Mouse (Mus musculus): ENCODE results near the gene Trio. TPM values are rescaled to one million over a fixed set of nuclear protein-coding genes. Genes with fewer than 3 reads are reported as not detected.

The Trio gene
- polyA plus RNA-seq, 1 experiment from 2014 or later: 38.1 TPM

DNA sequence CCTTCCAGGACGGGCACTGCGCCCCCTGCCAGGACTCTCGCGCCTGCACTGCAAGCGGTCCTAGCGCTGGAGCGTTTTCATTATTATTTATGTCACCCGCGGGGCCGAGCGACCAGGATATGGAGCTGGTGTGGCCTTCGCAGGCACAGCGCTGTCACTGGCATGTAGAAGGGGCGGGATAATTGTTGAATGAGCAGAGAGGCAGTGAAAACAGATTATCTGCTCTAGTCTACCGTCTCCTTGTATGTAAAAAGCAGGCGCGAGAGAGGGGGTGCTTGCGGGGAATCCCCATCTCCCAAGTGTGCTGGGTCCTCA is 476 bp upstream of the Trio start:
- no peak for ATAC-seq
- H3K4me3 ChIP-seq (ENCODE audit: low read depth, low read length): peak overlapping the region; percentile 95
- H3K27me3 ChIP-seq (replicated peaks; ENCODE audit: control insufficient read depth, insufficient read depth, low read length): no peaks in the 10 kb centered on the region
- H3K4me1 ChIP-seq (ENCODE audit: control insufficient read depth, insufficient read depth, low read length): peaks cover 29% of the 10 kb centered on the region
- no peak for DNase-seq (ENCODE audit: low spot score)
- no peaks in the 10 kb centered on the region for H3K36me3 ChIP-seq (ENCODE audit: control insufficient read depth, insufficient read depth, low read length)
- peak overlapping the region; percentile 90 for H3K4me2 ChIP-seq (ENCODE audit: low read length)
- H3K9me3 ChIP-seq (replicated peaks; ENCODE audit: control insufficient read depth, low read length): no peaks in the 10 kb centered on the region
- H3K9ac ChIP-seq (ENCODE audit: low read length): peak overlapping the region; percentile 59
- H3K27ac ChIP-seq (ENCODE audit: low read depth, low read length): peak overlapping the region; percentile 99
- 0% methylated on average over 18 of the region's 18 CpGs for WGBS

DNA sequence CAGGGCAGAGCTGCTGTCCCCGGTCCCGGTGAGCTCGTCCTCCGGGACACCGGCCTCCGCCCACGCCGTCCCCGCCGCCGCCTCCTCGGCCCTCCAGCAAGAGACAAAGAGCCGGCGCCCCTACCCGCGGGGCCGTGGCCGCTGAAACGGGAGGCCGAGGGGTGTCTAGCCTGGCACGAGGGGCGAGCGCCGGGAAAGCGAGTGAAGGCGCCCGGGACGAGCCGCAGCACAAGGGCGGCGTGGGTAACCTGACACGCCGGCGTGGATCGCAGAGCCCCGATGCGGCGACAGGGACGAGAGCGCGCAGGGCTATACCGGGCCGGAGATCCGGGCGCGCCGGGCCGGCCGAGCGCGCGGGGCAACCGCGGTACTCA is 696 bp downstream of the Trio start:
- peak; percentile 16 for ATAC-seq
- peak overlapping the region; percentile 90 for H3K4me2 ChIP-seq (ENCODE audit: low read length)
- H3K27me3 ChIP-seq (replicated peaks; ENCODE audit: control insufficient read depth, insufficient read depth, low read length): no peaks in the 10 kb centered on the region
- H3K9me3 ChIP-seq (replicated peaks; ENCODE audit: control insufficient read depth, low read length): no peaks in the 10 kb centered on the region
- H3K9ac ChIP-seq (ENCODE audit: low read length): peak overlapping the region; percentile 99
- DNase-seq (ENCODE audit: low spot score): peak; percentile 52
- peak overlapping the region; percentile 95 for H3K4me3 ChIP-seq (ENCODE audit: low read depth, low read length)
- H3K27ac ChIP-seq (ENCODE audit: low read depth, low read length): peak overlapping the region; percentile 99
- peaks cover 35% of the 10 kb centered on the region for H3K4me1 ChIP-seq (ENCODE audit: control insufficient read depth, insufficient read depth, low read length)
- H3K36me3 ChIP-seq (ENCODE audit: control insufficient read depth, insufficient read depth, low read length): no peaks in the 10 kb centered on the region
- WGBS: under 1% methylated on average over 47 of the region's 54 CpGs

DNA sequence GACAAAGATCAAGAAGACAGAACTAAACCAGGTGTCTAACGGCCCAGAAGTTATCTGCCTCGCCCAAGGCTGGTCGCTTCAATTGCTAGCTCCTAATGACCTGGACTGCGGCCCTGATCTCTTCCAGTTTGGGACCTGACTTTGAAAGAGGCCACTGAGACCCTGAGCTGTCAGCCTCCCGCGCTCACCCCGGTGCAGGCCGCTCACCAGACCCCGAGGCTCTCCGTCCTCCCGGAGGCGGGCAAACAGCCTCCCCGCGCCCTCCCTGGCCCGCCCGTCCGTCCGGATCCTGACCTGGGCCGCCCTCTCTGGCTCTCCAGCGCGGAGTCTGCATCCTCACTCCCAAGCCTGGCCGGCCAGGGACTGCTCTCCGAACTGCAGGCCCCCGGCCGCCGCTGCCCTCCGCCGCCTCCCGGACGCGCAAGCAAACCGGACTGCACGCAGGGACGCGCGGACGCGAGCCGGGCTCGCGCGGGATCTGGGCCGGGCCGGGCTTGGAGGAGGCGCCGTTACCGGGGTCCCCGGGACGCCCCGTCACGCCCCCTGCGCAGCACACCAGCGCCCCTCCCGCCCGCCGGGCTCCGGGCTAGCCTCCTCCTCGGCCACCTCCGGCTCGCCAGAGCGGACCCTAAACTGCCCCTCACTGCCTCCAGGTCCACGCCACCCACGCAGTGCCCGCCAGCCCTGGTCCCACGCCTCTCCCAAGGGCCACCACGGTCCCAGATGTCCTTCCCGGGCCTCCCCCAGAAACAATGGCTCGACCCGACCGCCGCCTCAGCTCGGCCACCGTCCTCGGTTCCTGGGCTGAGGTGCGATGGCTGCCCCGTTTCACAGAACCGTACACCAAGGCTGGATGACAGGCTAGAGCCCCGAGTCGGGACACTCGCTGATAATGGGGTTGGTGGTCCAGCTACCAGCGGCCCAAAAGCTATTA is 1.4 kb downstream of the Trio start:
- under 1% methylated on average over 77 of the region's 81 CpGs for WGBS
- H3K4me1 ChIP-seq (ENCODE audit: control insufficient read depth, insufficient read depth, low read length): peaks cover 35% of the 10 kb centered on the region

DNA sequence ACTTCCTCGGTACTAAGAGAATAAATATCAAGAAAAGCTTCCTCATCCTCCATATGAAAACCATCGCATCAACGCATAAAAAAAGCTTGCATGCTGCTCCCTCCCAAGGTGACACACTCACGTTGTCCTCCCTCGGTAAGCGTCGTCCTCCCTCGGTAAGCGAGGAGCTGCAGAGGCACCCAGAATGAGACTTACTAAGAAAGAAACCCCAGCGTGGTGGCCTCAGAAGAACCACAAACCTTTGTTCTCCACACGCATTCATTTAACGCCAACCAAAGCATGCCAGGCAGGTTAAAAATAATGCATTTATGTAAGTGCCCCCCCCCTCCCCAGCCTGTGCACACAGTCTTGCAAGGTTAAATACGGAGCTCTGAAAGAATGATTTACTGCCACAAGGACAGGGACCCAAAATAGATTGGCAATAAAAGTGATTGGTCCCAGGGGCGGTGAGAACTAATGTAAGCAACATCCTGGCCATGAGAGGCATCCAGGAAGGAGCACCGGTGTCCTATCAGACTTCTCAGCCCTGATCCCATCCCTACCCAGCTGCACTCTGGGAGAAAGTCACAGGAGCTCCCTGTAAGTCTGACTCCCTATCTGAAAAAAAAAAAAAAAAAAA is 3.9 kb downstream of the Trio start:
- Histone ChIP-seq H3K4me3 (ENCODE audit: low read depth, low read length) (no peak overlapping the region), H3K36me3 (ENCODE audit: control insufficient read depth, insufficient read depth, low read length) (no peaks in the 10 kb centered on the region), H3K9ac (ENCODE audit: low read length) (peak overlapping the region; percentile 41), H3K27me3 (replicated peaks; ENCODE audit: control insufficient read depth, insufficient read depth, low read length) (no peaks in the 10 kb centered on the region), H3K27ac (ENCODE audit: low read depth, low read length) (no peak overlapping the region), H3K4me2 (ENCODE audit: low read length) (peak overlapping the region; percentile 37), H3K4me1 (ENCODE audit: control insufficient read depth, insufficient read depth, low read length) (peaks cover 35% of the 10 kb centered on the region), H3K9me3 (replicated peaks; ENCODE audit: control insufficient read depth, low read length) (no peaks in the 10 kb centered on the region)
- no peak for DNase-seq (ENCODE audit: low spot score)
- ATAC-seq: no peak
- WGBS: 8% methylated on average over 15 of the region's 15 CpGs

More for the DNA sequence above, 1.4 kb downstream of the Trio start:
- H3K27me3 ChIP-seq (replicated peaks; ENCODE audit: control insufficient read depth, insufficient read depth, low read length): no peaks in the 10 kb centered on the region
- H3K27ac ChIP-seq (ENCODE audit: low read depth, low read length): peak overlapping the region; percentile 99
- no peaks in the 10 kb centered on the region for H3K9me3 ChIP-seq (replicated peaks; ENCODE audit: control insufficient read depth, low read length)
- no peaks in the 10 kb centered on the region for H3K36me3 ChIP-seq (ENCODE audit: control insufficient read depth, insufficient read depth, low read length)
- DNase-seq (ENCODE audit: low spot score): peak; percentile 57
- ATAC-seq: peak; percentile 40
- H3K9ac ChIP-seq (ENCODE audit: low read length): peak overlapping the region; percentile 99
- peak overlapping the region; percentile 90 for H3K4me2 ChIP-seq (ENCODE audit: low read length)
- H3K4me3 ChIP-seq (ENCODE audit: low read depth, low read length): peak overlapping the region; percentile 95

DNA sequence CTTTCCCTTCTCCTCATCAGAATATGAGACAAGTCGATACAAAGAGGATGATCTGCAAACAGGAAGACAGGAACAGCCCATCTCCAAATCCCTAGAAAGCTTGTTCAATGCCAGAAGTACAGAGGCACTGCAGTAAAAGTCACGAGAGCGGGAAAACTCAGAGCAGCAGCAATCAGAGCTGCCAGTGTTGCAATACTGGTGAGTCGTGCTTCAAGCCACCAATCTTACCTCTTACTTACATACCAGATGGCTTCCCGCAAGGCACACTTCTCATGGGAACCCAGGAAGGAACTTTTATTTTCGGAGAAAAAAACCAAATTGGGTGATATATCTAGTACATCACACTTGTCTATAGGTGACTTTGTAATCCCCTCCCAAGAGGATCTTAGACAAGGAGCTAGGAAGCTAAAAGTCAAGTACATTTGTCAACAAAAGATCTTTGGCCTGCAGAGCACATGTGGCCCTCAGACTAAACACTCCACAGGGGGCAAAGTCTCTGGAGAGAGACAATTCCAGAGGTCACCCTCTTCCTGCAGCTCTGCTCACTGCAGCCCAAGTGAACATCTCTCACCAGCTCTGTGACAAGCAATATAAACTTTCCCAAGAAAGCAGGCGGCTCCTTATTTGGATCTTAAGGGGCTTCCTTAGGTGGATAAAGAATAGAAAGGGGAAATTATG is 6.1 kb downstream of the Trio start:
- no peak for ATAC-seq
- no peak for DNase-seq (ENCODE audit: low spot score)
- H3K4me2 ChIP-seq (ENCODE audit: low read length): no peak overlapping the region
- no peaks in the 10 kb centered on the region for H3K9me3 ChIP-seq (replicated peaks; ENCODE audit: control insufficient read depth, low read length)
- H3K4me1 ChIP-seq (ENCODE audit: control insufficient read depth, insufficient read depth, low read length): peaks cover 40% of the 10 kb centered on the region
- no peaks in the 10 kb centered on the region for H3K27me3 ChIP-seq (replicated peaks; ENCODE audit: control insufficient read depth, insufficient read depth, low read length)
- no peak overlapping the region for H3K27ac ChIP-seq (ENCODE audit: low read depth, low read length)
- no peak overlapping the region for H3K9ac ChIP-seq (ENCODE audit: low read length)
- no peak overlapping the region for H3K4me3 ChIP-seq (ENCODE audit: low read depth, low read length)
- no peaks in the 10 kb centered on the region for H3K36me3 ChIP-seq (ENCODE audit: control insufficient read depth, insufficient read depth, low read length)
- WGBS: 80% methylated on average over 7 of the region's 7 CpGs

DNA sequence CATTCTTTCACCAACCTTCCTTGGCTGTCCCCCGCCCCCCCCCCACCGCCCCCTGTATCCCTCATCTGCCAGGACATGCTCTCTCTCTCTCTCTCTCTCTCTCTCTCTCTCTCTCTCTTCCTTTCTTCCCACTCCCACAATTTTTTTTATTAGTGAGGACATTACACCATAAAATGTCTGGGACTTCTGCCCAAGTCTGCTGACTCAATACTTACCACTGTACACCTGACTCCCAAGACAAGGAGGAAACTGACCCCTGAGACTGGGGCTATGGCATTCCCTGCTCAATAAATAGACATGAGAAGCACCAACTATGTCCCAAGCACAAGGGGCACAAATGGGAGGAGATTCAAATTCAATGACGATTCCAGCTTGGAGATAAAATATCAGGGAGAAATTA is 18.1 kb downstream of the Trio start:
- no peaks in the 10 kb centered on the region for H3K27me3 ChIP-seq (replicated peaks; ENCODE audit: control insufficient read depth, insufficient read depth, low read length)
- no peak overlapping the region for H3K9ac ChIP-seq (ENCODE audit: low read length)
- no peak for ATAC-seq
- no peak overlapping the region for H3K4me2 ChIP-seq (ENCODE audit: low read length)
- H3K4me1 ChIP-seq (ENCODE audit: control insufficient read depth, insufficient read depth, low read length): peaks cover 9% of the 10 kb centered on the region
- DNase-seq (ENCODE audit: low spot score): no peak
- no peaks in the 10 kb centered on the region for H3K36me3 ChIP-seq (ENCODE audit: control insufficient read depth, insufficient read depth, low read length)
- no peak overlapping the region for H3K4me3 ChIP-seq (ENCODE audit: low read depth, low read length)
- H3K9me3 ChIP-seq (replicated peaks; ENCODE audit: control insufficient read depth, low read length): no peaks in the 10 kb centered on the region
- WGBS: 85% methylated on average over 3 of the region's 3 CpGs
- no peak overlapping the region for H3K27ac ChIP-seq (ENCODE audit: low read depth, low read length)

DNA sequence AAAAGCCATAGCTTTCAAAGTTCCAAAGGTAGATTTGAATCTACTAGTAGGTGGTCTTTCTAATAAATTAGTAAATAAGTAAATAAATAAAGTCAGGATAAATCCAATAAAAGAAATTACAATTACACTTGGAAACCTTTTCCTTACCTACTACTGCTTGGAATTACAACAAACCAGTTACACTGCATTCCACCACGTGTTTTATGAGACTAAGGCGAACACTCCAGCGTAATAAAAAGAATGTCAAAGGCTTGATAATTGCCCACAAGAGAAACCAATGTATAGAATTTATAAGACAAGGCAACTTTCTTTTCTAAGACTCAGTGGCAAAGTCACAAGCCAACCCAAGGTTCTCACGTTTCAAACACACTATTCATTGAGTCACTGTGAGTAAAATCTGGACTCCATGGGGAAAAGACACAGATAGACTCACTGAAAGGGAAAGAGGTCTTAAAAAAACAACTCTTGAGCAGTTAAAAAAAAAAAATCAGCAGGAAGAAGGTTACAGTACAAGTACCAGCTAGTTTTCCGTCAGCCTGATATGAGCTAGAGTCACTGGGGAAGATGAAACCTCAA is 21.4 kb downstream of the Trio start:
- Histone ChIP-seq H3K9ac (ENCODE audit: low read length) (no peak overlapping the region), H3K4me3 (ENCODE audit: low read depth, low read length) (no peak overlapping the region), H3K36me3 (ENCODE audit: control insufficient read depth, insufficient read depth, low read length) (no peaks in the 10 kb centered on the region), H3K4me2 (ENCODE audit: low read length) (no peak overlapping the region), H3K9me3 (replicated peaks; ENCODE audit: control insufficient read depth, low read length) (no peaks in the 10 kb centered on the region), H3K27me3 (replicated peaks; ENCODE audit: control insufficient read depth, insufficient read depth, low read length) (no peaks in the 10 kb centered on the region), H3K27ac (ENCODE audit: low read depth, low read length) (no peak overlapping the region), H3K4me1 (ENCODE audit: control insufficient read depth, insufficient read depth, low read length) (peaks cover 17% of the 10 kb centered on the region)
- DNase-seq (ENCODE audit: low spot score): no peak
- ATAC-seq: no peak
- WGBS: 58% methylated on average over 5 of the region's 5 CpGs

DNA sequence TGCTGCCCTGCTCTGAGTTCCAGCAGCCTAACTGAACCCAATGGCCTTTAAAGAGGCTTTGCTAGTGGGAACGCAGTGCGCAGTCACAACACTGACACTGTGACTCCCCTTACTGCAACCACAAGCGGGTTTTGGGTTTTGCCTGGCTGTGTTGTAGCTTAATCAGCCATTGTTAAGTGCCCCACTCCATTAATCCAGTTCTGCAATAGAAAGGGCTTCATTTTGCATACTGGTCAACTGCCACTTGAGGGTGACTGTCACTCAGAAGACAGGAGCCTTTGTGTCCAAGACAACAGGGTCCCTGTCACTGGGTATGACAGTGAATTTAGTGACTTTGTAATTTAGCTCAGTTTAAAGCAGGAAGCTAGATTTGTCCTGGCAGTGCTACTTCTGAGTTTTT is 23.1 kb downstream of the Trio start:
- no peak overlapping the region for H3K9ac ChIP-seq (ENCODE audit: low read length)
- whole genome bisulfite sequencing: 25% methylated on average over 3 of the region's 3 CpGs
- no peaks in the 10 kb centered on the region for H3K27me3 ChIP-seq (replicated peaks; ENCODE audit: control insufficient read depth, insufficient read depth, low read length)
- no peak overlapping the region for H3K4me3 ChIP-seq (ENCODE audit: low read depth, low read length)
- ATAC-seq (no peak; the same call in 1 of the 2 replicates), DNase-seq (ENCODE audit: low spot score) (no peak)
- no peaks in the 10 kb centered on the region for H3K36me3 ChIP-seq (ENCODE audit: control insufficient read depth, insufficient read depth, low read length)
- H3K27ac ChIP-seq (ENCODE audit: low read depth, low read length): no peak overlapping the region
- peaks cover 35% of the 10 kb centered on the region for H3K4me1 ChIP-seq (ENCODE audit: control insufficient read depth, insufficient read depth, low read length)
- no peaks in the 10 kb centered on the region for H3K9me3 ChIP-seq (replicated peaks; ENCODE audit: control insufficient read depth, low read length)
- no peak overlapping the region for H3K4me2 ChIP-seq (ENCODE audit: low read length)

Measured in forebrain, embryonic 14.5 days (tissue).